Mouse (Mus musculus) CH12.LX (cell line): ENCODE data around the gene Mettl22.

Source experiments
- BHLHE40 ChIP-seq: IDR thresholded peaks from 2 replicates; pipeline ENCODE4 v1.6.1; 2011; ENCODE audit warnings: mild to moderate bottlenecking, low read depth, low read length, improper control_type of control experiment
- CHD2 ChIP-seq: IDR thresholded peaks from 2 replicates; pipeline ENCODE4 v1.6.1; 2011; ENCODE audit warnings: low read length, improper control_type of control experiment
- CTCF ChIP-seq, 2 experiments: IDR thresholded peaks in 1 of 2; conservative IDR thresholded peaks in 1 of 2; 2 replicates each; pipeline ENCODE4 v1.5.1; 2011 to 2012; ENCODE audit warnings: low read depth in 2 of 2, low read length in 2 of 2, improper control_type of control experiment in 1 of 2, inconsistent platforms in 1 of 2, mild to moderate bottlenecking in 1 of 2, moderate library complexity in 1 of 2
- EP300 ChIP-seq: IDR thresholded peaks from 2 replicates; pipeline ENCODE4 v1.6.1; 2011; ENCODE audit warnings: low read length, improper control_type of control experiment
- MAFK ChIP-seq: IDR thresholded peaks from 2 replicates; pipeline ENCODE4 v1.6.1; 2011; ENCODE audit warnings: low read length, improper control_type of control experiment; ENCODE audit not compliant: insufficient replicate concordance
- MAZ ChIP-seq: IDR thresholded peaks from 2 replicates; pipeline ENCODE4 v1.6.1; 2012; ENCODE audit warnings: low read depth, mild to moderate bottlenecking, inconsistent platforms, low read length, improper control_type of control experiment, moderate library complexity
- NELFE ChIP-seq: IDR thresholded peaks from 2 replicates; pipeline ENCODE4 v1.6.1; 2011; ENCODE audit warnings: low read depth, low read length, improper control_type of control experiment
- POLR2A ChIP-seq: IDR thresholded peaks from 2 replicates; pipeline ENCODE4 v1.6.1; 2011; ENCODE audit warnings: low read depth, mild to moderate bottlenecking, improper control_type of control experiment, low read length
- POLR2AphosphoS2 ChIP-seq: IDR thresholded peaks from 2 replicates; pipeline ENCODE4 v1.6.1; 2011; ENCODE audit warnings: low read depth, low read length, improper control_type of control experiment
- TCF12 ChIP-seq: IDR thresholded peaks from 2 replicates; pipeline ENCODE4 v1.6.1; 2014; ENCODE audit warnings: low read depth, mild to moderate bottlenecking, inconsistent platforms, low read length, improper control_type of control experiment
- USF1 ChIP-seq: IDR thresholded peaks from 2 replicates; pipeline ENCODE4 v1.6.1; 2014; ENCODE audit warnings: low read depth, mild to moderate bottlenecking, inconsistent platforms, low read length, improper control_type of control experiment
- USF2 ChIP-seq: conservative IDR thresholded peaks from 2 replicates; pipeline ENCODE4 v1.6.1; 2011; ENCODE audit warnings: low read depth, low read length, improper control_type of control experiment
- ZKSCAN1 ChIP-seq: IDR thresholded peaks from 2 replicates; pipeline ENCODE4 v1.6.1; 2012; ENCODE audit warnings: low read depth, inconsistent platforms, low read length, improper control_type of control experiment, borderline replicate concordance
- ZNF384 ChIP-seq: IDR thresholded peaks from 2 replicates; pipeline ENCODE4 v1.6.1; 2012; ENCODE audit warnings: low read depth, low read length, improper control_type of control experiment, inconsistent platforms

DNA sequence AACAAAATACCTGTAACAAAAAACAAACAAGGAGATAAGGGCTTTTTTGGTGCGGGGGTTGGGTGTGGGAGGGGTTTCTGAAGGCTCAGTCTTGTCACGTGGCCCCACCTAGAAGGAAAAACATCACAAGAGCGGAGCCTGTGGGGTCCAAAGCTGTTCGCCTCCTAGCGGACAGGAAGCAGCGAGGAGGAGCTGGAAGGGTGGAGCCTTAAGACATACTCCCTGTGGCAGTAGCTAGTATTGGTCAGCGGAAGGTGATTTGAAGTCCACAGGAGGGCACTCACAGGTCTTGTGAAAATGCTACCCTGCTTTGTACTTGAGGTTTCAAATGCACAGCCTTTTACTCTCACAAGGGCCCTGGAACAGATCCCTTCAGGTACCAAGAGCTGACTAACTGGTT lies 62.3 kb downstream of the Mettl22 start:
- TF ChIP-seq CTCF (conservative IDR thresholded peaks at IDR 0.05 in 1 of 2, IDR thresholded peaks at IDR 0.05 in 1 of 2; ENCODE audit: low read depth in 2 of 2, low read length in 2 of 2) = no peak
- no peak for TF ChIP-seq USF1
- TF ChIP-seq MAFK = no peak
- no peak for TF ChIP-seq NELFE
- TF ChIP-seq POLR2A = no peak
- TF ChIP-seq USF2 = no peak
- TF ChIP-seq EP300 = no peak
- TF ChIP-seq ZKSCAN1 = no peak
- TF ChIP-seq MAZ = no peak
- TF ChIP-seq TCF12 = no peak
- TF ChIP-seq BHLHE40 = no peak
- TF ChIP-seq CHD2 = no peak
- TF ChIP-seq ZNF384 = no peak
- TF ChIP-seq POLR2AphosphoS2 = no peak
